Mouse (Mus musculus) intestine, postnatal 0 days (tissue): ENCODE results near the gene Ppfia2. TPM values are rescaled to one million over a fixed set of nuclear protein-coding genes. Genes with fewer than 3 reads are reported as not detected.

ENCODE experiments used
- ATAC-seq: fragments of 200-750 bp; cut with Nextera tagmentation; 2 replicates; pipeline ENCODE4 v1.8.0; 2017; ENCODE audit warnings: mild to moderate bottlenecking, moderate TSS enrichment, moderate library complexity
- H3K27ac ChIP-seq: fragments of 300-500 bp; sonication (generic); 2 replicates; pipeline ENCODE4 v1.5.1; 2014; ENCODE audit warnings: mild to moderate bottlenecking, low read depth, low read length, moderate library complexity
- H3K27me3 ChIP-seq: fragments of 300-500 bp; sonication (generic); replicated peaks from 2 replicates; pipeline ENCODE4 v1.6.1; 2014; ENCODE audit warnings: low read length, mixed read lengths; ENCODE audit not compliant: control insufficient read depth, insufficient read depth
- H3K36me3 ChIP-seq: fragments of 300-500 bp; sonication (generic); 2 replicates; pipeline ENCODE4 v1.6.1; 2014; ENCODE audit warnings: mild to moderate bottlenecking, moderate library complexity; ENCODE audit not compliant: control insufficient read depth, insufficient read depth
- H3K4me1 ChIP-seq: fragments of 300-500 bp; sonication (generic); replicated peaks from 2 replicates; pipeline ENCODE4 v1.6.1; 2014; ENCODE audit warnings: antibody characterized with exemption, low read length, mixed read lengths; ENCODE audit not compliant: control insufficient read depth, insufficient read depth
- H3K4me2 ChIP-seq: fragments of 300-500 bp; sonication (generic); replicated peaks from 2 replicates; pipeline ENCODE4 v1.6.1; 2014; ENCODE audit warnings: low read depth, mild to moderate bottlenecking, moderate library complexity
- H3K4me3 ChIP-seq: fragments of 300-500 bp; sonication (generic); 2 replicates; pipeline ENCODE4 v1.5.1; 2014; ENCODE audit warnings: low read depth, low read length
- H3K9ac ChIP-seq: fragments of 300-500 bp; sonication (generic); 2 replicates; pipeline ENCODE4 v1.6.1; 2014; ENCODE audit warnings: mild to moderate bottlenecking, low read depth, low read length
- H3K9me3 ChIP-seq: fragments of 300-500 bp; sonication (generic); 2 replicates; pipeline ENCODE4 v1.6.1; 2016; ENCODE audit warnings: mixed run types; ENCODE audit not compliant: control insufficient read depth
- CTCF ChIP-seq: sonication (generic); IDR thresholded peaks from 2 replicates; pipeline ENCODE4 v1.5.1; 2016; ENCODE audit warnings: low read depth, mild to moderate bottlenecking, control low read depth, antibody characterized with exemption, moderate library complexity
- WGBS: fragments of 180-500 bp; shearing (Covaris S2); extraction: QIAGEN DNeasy Blood & Tissue Kit; methylation state at CpG from one replicate; pipeline ENCODE4 v1.1.7; 2014; 5-methylcytosine and 5-hydroxymethylcytosine counted together
- polyA plus RNA-seq: library from polyadenylated mRNA; unstranded; fragments of >200 nt; fragmentation: Nextera tagmentation; extraction: Ambion mirVana; gene quantifications from 2 replicates; pipeline ENCODE4 v1.2.1, GENCODE M21; 2015

Gene Ppfia2
- polyA plus RNA-seq = 0.60 TPM in 2 replicates

DNA sequence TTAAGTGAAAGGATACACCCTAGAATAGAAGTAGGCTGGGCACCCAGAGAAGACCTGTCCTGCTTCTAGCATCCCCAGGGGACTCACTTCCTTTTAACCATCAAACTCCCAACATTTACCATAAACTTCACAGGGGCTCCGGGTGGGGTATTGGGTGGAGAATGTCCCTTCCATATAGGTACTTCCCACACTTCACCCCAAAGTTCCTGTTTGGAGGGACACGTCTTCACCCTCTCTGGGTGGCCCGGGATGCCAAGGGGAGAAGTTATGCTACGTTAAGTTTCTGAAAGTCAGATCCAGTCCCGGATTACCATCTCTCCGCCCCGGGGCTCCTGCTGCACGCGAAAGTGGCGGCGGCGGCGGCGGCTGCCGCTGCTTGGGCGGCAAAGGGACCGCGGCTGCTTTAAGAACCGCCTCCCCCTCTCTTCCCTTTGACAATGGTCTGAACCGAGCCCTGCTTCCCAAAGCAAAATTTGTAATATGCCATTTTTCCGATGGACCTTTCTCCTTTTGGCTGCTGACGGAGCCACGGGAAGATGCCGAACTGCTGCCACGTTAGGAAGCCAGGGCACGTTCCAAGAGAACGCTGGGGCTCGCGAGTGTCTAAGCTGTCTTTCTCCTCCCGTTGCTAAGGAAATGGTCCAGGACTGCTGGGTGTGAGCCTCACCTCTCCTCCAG lies at the start of gene Ppfia2:
TSS of gene Ppfia2 (plus strand) at position 485 of the 678 bp plus-strand sequence.
- Histone ChIP-seq H3K9me3 (no peaks in the 10 kb centered on the region), H3K27ac (no peak within 1 kb of the TSS), H3K4me2 (peak within 1 kb of the TSS; percentile 70), H3K9ac (no peak within 1 kb of the TSS), H3K27me3 (peaks cover 8% of the 10 kb centered on the region), H3K36me3 (no peaks in the 10 kb centered on the region), H3K4me1 (no peaks in the 10 kb centered on the region), H3K4me3 (peak within 1 kb of the TSS; percentile 43)
- under 1% methylated on average over 30 of the region's 30 CpGs for WGBS
- no peak for ATAC-seq
- TF ChIP-seq CTCF = no peak

DNA sequence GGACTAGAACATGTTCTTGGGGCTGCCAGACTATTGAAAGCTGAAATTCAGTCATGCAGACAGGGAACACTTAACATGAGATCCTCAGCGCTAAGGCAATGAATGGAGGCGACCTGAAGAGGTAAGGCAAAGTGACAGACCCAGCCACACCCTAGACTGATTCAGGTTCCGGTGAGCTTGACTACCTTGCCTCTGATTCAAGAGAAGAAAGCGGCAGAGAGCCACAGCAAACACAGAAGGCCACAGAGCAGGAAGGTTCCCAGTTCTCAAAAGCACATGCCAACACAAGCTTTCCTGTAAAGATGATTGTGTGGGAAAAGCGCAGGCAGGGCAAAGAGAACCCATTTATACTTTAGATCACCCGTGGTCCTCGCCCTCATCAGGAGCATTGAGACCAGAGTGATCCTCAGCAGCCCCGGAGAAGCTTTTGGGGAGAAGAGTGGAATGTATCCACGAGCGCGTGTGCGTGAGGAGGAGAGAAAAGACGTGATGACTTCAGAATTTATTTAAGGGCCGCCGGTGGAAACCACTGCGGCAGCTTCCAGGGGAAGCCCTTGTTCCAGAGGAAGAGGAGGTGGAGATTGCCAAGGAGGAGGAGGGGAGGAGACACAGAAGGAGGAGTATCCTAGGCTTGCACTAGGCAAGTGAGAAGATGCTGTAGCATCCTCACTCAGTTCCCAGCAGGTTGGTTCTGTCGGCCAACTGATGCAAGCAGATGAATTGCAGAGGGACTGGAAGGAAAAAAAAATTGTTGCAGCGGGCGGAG lies 1.0 kb upstream of the Ppfia2 start:
- Histone ChIP-seq H3K4me3 (peak overlapping the region; percentile 43; the same call in 1 of the 2 replicates), H3K27ac (no peak overlapping the region), H3K4me1 (no peaks in the 10 kb centered on the region), H3K9ac (no peak overlapping the region), H3K27me3 (peaks cover 8% of the 10 kb centered on the region), H3K4me2 (peak overlapping the region; percentile 70), H3K9me3 (no peaks in the 10 kb centered on the region), H3K36me3 (no peaks in the 10 kb centered on the region)
- no peak for TF ChIP-seq CTCF
- ATAC-seq = no peak
- WGBS = 4% methylated on average over 19 of the region's 19 CpGs

DNA sequence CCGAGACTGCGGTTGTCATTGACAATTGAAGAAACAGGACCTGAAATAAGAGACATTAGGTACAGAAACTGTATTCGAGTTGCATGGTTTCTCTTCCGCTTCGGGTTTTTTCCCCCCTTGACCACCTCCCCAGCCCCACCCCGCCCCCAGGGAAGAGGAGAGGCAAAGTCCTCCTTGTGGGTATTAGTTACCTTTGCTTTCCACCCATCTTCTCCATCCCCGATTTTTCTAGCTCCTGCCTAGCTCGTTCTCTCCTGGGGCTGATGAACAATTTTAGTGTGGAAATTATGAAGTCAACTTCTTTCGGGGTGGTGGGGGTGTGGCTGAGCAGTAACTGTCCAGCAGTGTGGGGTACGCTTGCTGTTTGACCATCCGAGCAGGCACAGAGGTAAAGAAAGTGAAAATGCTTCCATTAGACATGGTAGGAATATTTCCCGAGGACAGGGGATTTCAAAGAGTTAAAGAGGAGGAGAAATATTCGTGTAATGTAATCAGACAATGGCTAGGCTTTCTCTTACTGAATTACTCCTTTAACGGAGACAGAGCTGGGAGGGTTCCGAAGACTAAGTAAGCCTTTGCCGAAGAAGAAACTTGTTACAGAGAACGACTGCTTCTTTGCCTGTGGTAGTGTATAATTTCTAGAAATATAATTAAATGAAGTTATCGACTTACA lies 530 bp downstream of the Ppfia2 start:
- H3K27me3 ChIP-seq = peaks cover 8% of the 10 kb centered on the region
- peak overlapping the region; percentile 43 for H3K4me3 ChIP-seq
- no peak overlapping the region for H3K27ac ChIP-seq
- TF ChIP-seq CTCF = no peak
- H3K36me3 ChIP-seq = no peaks in the 10 kb centered on the region
- H3K4me1 ChIP-seq = no peaks in the 10 kb centered on the region
- peak overlapping the region; percentile 70 for H3K4me2 ChIP-seq
- no peak for ATAC-seq
- no peaks in the 10 kb centered on the region for H3K9me3 ChIP-seq
- H3K9ac ChIP-seq = no peak overlapping the region
- 13% methylated on average over 18 of the region's 18 CpGs for WGBS

DNA sequence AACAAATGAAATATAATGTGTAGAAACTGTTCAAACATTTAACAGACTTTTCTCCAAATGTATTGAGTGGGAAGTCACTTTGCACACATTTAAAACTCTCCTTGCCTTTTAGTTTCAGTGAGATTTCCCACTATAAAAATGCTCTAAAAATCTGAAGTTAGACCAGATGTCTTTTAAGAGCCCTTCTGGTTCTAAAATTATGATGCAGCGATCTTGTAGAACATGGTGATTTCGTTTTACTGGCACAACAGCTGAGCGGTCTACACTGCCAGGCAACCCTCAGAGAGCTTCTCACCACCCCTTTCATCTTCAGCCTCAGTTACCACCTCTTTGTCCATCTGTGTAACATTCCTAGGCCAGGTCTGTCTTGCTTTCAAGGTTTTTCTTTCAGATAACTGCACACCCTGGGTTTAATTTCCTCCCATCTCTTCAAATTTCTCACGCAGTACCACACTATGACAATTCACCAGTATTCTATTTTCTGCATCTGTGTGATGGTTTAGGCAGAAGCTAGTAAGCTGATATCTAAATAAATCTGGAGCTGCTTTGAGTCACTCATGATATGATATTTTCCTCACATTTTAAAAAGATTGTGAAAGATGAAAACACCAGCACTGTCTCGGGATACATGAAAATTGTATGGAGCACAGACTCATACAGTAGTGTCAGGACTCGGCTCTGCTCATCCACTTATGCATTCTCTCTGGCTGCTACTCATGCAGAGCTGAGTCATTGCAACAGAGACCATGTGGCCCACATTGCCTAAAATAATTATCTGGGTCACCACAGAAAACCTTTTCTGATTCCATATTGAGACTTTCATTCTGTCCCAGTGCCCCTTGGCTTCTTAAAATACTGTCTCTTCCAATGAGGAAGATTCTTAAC lies 39.4 kb downstream of the Ppfia2 start:
- Histone ChIP-seq H3K27ac (no peak overlapping the region), H3K27me3 (no peaks in the 10 kb centered on the region), H3K9ac (no peak overlapping the region), H3K4me3 (no peak overlapping the region), H3K4me2 (no peak overlapping the region), H3K4me1 (no peaks in the 10 kb centered on the region), H3K9me3 (no peaks in the 10 kb centered on the region), H3K36me3 (no peaks in the 10 kb centered on the region)
- ATAC-seq = no peak
- TF ChIP-seq CTCF = no peak
- WGBS = 81% methylated on average over 6 of the region's 6 CpGs

DNA sequence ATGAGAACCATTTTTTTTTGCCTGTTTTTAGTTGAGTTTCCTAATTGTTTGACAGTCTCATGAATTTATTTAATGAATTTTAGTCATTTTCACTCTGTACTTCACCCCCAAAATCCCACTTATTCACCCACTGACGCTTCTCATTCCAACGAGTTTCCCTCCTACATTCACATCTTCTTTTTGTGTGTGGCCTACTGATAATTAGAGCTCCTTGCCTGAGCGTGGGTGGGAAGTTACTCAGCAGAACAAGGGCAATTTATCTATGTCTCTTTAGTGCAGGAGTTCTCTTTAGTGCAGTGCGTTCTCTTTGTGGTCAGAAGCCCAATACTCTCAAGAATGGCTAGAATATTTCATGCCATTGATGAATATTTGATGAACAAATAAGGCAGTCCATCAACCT lies 95.9 kb downstream of the Ppfia2 start:
- Histone ChIP-seq H3K4me3 (no peak overlapping the region), H3K4me2 (no peak overlapping the region), H3K27ac (no peak overlapping the region), H3K36me3 (no peaks in the 10 kb centered on the region), H3K27me3 (no peaks in the 10 kb centered on the region), H3K9me3 (no peaks in the 10 kb centered on the region), H3K4me1 (no peaks in the 10 kb centered on the region), H3K9ac (no peak overlapping the region)
- TF ChIP-seq CTCF = no peak
- no peak for ATAC-seq
- WGBS = 61% methylated on average over 4 of the region's 4 CpGs
